Mouse (Mus musculus) gastrocnemius, adult 2 months (tissue): ENCODE measurements around the gene Tgm4. TPM values are rescaled to one million over a fixed set of nuclear protein-coding genes. Genes with fewer than 3 reads are reported as not detected.
A peak's percentile ranks its signal among the peaks of the same experiment; 100 is the strongest.

Source experiments
- DNase-seq: peaks from one replicate; pipeline ENCODE4 v3.0.0; 2022
- H3K27ac ChIP-seq: fragments of 200-600 bp; 2 replicates; pipeline ENCODE4 v1.8.1; 2022; ENCODE audit warnings: mild to moderate bottlenecking
- H3K4me3 ChIP-seq: fragments of 200-600 bp; 2 replicates; pipeline ENCODE4 v1.8.1; 2022; ENCODE audit warnings: mild to moderate bottlenecking, moderate library complexity
- CTCF ChIP-seq: fragments of 200-600 bp; IDR thresholded peaks from 2 replicates; pipeline ENCODE4 v1.8.1; 2022; ENCODE audit warnings: antibody characterized with exemption, mild to moderate bottlenecking, moderate library complexity
- intact Hi-C: fragments of 180-260 bp; cut with DNase I; formaldehyde crosslinking; loops from one replicate; pipeline ENCODE4 v1.15.1; 2025
- total RNA-seq, 2 experiments: library from RNA; stranded (reverse); gene quantifications; 2 replicates each; pipeline ENCODE4 v1.2.3; 2021

The Tgm4 gene
- total RNA-seq, 2 experiments from 2014 or later, result 0.56 TPM; not detected in 1

GRCm38 (mm10) chr9:123112805-123113521, 78.4 kb downstream of the Tgm4 start, which contains the start of the genes Zdhhc3 and Exosc7:
Gene Zdhhc3, minus strand, starts transcription at chr9:123113205.
Gene Exosc7, plus strand, starts transcription at chr9:123113215.
- TF ChIP-seq CTCF, result no peak
- peak within 1 kb of the TSS; percentile 98 for H3K27ac ChIP-seq
- peak; percentile 92 for DNase-seq
- intact Hi-C loops, result loop anchor here (5.0 to 10.0 kb wide), 3 partner anchors 144 to 252 kb away; partner anchors contain the start of genes Lars2 and Zfp445
- H3K4me3 ChIP-seq, result peak within 1 kb of the TSS; percentile 97

GRCm38 (mm10) chr9:123113931-123114330, 79.4 kb downstream of the Tgm4 start:
- intact Hi-C loops, result loop anchor here (5.0 to 10.0 kb wide), 3 partner anchors 143 to 251 kb away; partner anchors contain the start of genes Lars2 and Zfp445
- H3K27ac ChIP-seq, result peak overlapping the region; percentile 98; the same call in 1 of the 2 replicates
- H3K4me3 ChIP-seq, result peak overlapping the region; percentile 97
- no peak for TF ChIP-seq CTCF
- no peak for DNase-seq

- H3K27ac ChIP-seq, result no peak overlapping the region
- intact Hi-C loops, result loop anchor here (5.0 to 10.0 kb wide), 3 partner anchors 163 to 251 kb away; partner anchors contain the start of genes 1110059G10Rik, Kif15, Lars2 and Zfp445
- TF ChIP-seq CTCF, result no peak
- DNase-seq, result no peak
- no peak overlapping the region for H3K4me3 ChIP-seq
Measured at GRCm38 (mm10) chr9:123115566-123115965, 81.0 kb downstream of the Tgm4 start.

Other genes with a start within 250 kb of the Tgm4 start
- 10 to 100 TPM; 20.8 to 31.7 TPM for gene Tcaim, start 229.2 kb upstream of the Tgm4 start, total RNA-seq
- not detected for gene Gm35549, start 190.7 kb upstream of the Tgm4 start, total RNA-seq
- 10 to 100 TPM; 39.0 to 39.5 TPM for gene Zfp445, start 168.7 kb upstream of the Tgm4 start, total RNA-seq
- gene Zkscan7, start 149.0 kb upstream of the Tgm4 start, total RNA-seq, result 1 to 10 TPM; 3.3 to 4.2 TPM
- gene Zfp105, start 111.7 kb upstream of the Tgm4 start, total RNA-seq, result 1 to 10 TPM in 1 of 2 experiments, under 1 TPM in 1; 0.89 to 1.0 TPM
- 10 to 100 TPM; 10.4 to 11.3 TPM for gene 1110059G10Rik, start 83.7 kb upstream of the Tgm4 start, total RNA-seq
- under 1 TPM in 1 of 2 experiments, not detected in 1; 0.17 TPM for gene Kif15, start 83.7 kb upstream of the Tgm4 start, total RNA-seq
- 10 to 100 TPM in 1 of 2 experiments, 1 to 10 TPM in 1; 9.2 to 10.5 TPM for gene Tmem42, start 13.4 kb upstream of the Tgm4 start, total RNA-seq
- 10 to 100 TPM; 53.2 to 55.8 TPM for gene Zdhhc3, start 78.5 kb downstream of the Tgm4 start, total RNA-seq
- 10 to 100 TPM; 18.3 to 21.3 TPM for gene Exosc7, start 78.5 kb downstream of the Tgm4 start, total RNA-seq
- gene Clec3b, start 116.2 kb downstream of the Tgm4 start, total RNA-seq, result 10 to 100 TPM; 33.5 to 50.2 TPM
- not detected for gene Cdcp1, start 181.3 kb downstream of the Tgm4 start, total RNA-seq
- gene Tmem158, start 226.0 kb downstream of the Tgm4 start, total RNA-seq, result 1 to 10 TPM in 1 of 2 experiments, under 1 TPM in 1; 0.23 to 1.1 TPM